Mouse (Mus musculus) intestine, embryonic 14.5 days (tissue): ENCODE results near the gene Kcnq1. TPM values are rescaled to one million over a fixed set of nuclear protein-coding genes. Genes with fewer than 3 reads are reported as not detected.

Experiments
- ATAC-seq: fragments of 200-750 bp; cut with Nextera tagmentation; replicated peaks from 2 replicates; pipeline ENCODE4 v1.8.0; 2017; ENCODE audit warnings: low read depth, moderate number of reproducible peaks, moderate TSS enrichment, moderate library complexity; ENCODE audit not compliant: low FRiP score, low TSS enrichment
- DNase-seq: peaks from one replicate; pipeline ENCODE4 v3.0.0-alpha.2; 2018; ENCODE audit warnings: low spot score
- H3K27ac ChIP-seq: fragments of 300-500 bp; sonication (generic); 2 replicates; pipeline ENCODE4 v1.5.1; 2014; ENCODE audit warnings: low read depth, mild to moderate bottlenecking, control low read depth
- H3K27me3 ChIP-seq: fragments of 300-500 bp; sonication (generic); replicated peaks from 2 replicates; pipeline ENCODE4 v1.6.1; 2014; ENCODE audit warnings: low read length, control low read depth; ENCODE audit not compliant: control insufficient read depth, insufficient read depth
- H3K36me3 ChIP-seq: fragments of 300-500 bp; sonication (generic); 2 replicates; pipeline ENCODE4 v1.6.1; 2014; ENCODE audit warnings: low read length, control low read depth; ENCODE audit not compliant: control insufficient read depth, insufficient read depth
- H3K4me1 ChIP-seq: fragments of 300-500 bp; sonication (generic); replicated peaks from 2 replicates; pipeline ENCODE4 v1.6.1; 2014; ENCODE audit warnings: low read length, control low read depth, mixed read lengths; ENCODE audit not compliant: control insufficient read depth, insufficient read depth
- H3K4me2 ChIP-seq: fragments of 300-500 bp; sonication (generic); 2 replicates; pipeline ENCODE4 v1.6.1; 2014; ENCODE audit warnings: low read length
- H3K4me3 ChIP-seq: fragments of 300-500 bp; sonication (generic); 2 replicates; pipeline ENCODE4 v1.5.1; 2014; ENCODE audit warnings: low read depth, low read length, control low read depth, mixed read lengths
- H3K9ac ChIP-seq: fragments of 300-500 bp; sonication (generic); 2 replicates; pipeline ENCODE4 v1.6.1; 2014; ENCODE audit warnings: mild to moderate bottlenecking, low read length
- H3K9me3 ChIP-seq: fragments of 300-500 bp; sonication (generic); 2 replicates; pipeline ENCODE4 v1.6.1; 2016; ENCODE audit warnings: low read length, control low read depth; ENCODE audit not compliant: control insufficient read depth
- WGBS: fragments of 180-500 bp; shearing (Covaris S2); extraction: QIAGEN DNeasy Blood & Tissue Kit; methylation state at CpG from one replicate; pipeline ENCODE4 v1.1.7; 2014; 5-methylcytosine and 5-hydroxymethylcytosine counted together
- polyA plus RNA-seq: library from polyadenylated mRNA; unstranded; fragments of >200 nt; fragmentation: Nextera tagmentation; extraction: Ambion mirVana; gene quantifications from 2 replicates; pipeline ENCODE4 v1.2.1, GENCODE M21; 2014

Gene Kcnq1
- polyA plus RNA-seq, 1 experiment from 2014 or later, result 5.3 TPM

DNA sequence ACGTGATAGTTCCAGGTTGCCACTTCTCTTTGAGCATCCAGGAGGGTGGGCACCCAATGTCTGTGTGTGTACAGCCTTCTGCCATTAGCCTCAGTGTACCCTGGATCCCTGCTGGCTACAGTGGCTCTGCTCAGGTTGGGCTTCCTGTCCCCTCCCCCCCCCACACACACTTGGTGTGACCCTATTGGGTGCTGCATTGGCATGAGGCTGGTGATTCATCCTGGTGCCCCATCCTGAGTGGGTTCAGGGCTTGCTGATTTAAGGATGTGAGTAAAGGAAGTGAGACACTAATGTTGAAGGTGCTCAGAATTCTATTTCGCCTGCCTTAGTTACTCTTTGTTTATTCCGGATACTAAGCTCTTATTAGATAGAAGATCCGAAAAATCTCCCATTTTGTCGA lies 26.7 kb downstream of the Kcnq1 start:
- no peaks in the 10 kb centered on the region for H3K9me3 ChIP-seq
- H3K27me3 ChIP-seq, result no peaks in the 10 kb centered on the region
- H3K4me1 ChIP-seq, result no peaks in the 10 kb centered on the region
- ATAC-seq (no peak), DNase-seq (no peak)
- no peak overlapping the region for H3K27ac ChIP-seq
- 80% methylated on average over 5 of the region's 5 CpGs for WGBS
- no peak overlapping the region for H3K4me2 ChIP-seq
- no peaks in the 10 kb centered on the region for H3K36me3 ChIP-seq
- H3K4me3 ChIP-seq, result no peak overlapping the region
- H3K9ac ChIP-seq, result no peak overlapping the region

DNA sequence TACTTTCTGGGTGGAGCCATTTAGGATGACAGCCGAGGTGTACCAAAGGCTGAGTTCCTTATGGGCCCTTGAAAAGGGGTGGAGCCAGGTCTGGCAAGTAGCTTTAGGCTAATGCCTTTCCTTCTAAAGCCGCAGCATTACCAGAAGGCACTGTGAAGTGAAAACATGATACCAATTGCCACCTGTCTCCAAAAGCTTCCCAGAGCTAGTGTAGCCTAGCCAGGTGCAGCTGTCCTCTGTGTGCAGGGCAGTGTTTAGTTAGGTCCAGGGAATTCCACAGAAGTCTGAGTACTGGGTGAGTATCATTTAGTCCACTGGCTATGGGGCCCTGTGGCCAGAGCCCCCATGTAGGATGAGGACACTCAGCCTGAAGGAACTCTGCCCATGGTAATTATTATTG lies 30.0 kb downstream of the Kcnq1 start:
- 71% methylated on average over 2 of the region's 2 CpGs for WGBS
- ATAC-seq, result no peak
- H3K9ac ChIP-seq, result no peak overlapping the region

DNA sequence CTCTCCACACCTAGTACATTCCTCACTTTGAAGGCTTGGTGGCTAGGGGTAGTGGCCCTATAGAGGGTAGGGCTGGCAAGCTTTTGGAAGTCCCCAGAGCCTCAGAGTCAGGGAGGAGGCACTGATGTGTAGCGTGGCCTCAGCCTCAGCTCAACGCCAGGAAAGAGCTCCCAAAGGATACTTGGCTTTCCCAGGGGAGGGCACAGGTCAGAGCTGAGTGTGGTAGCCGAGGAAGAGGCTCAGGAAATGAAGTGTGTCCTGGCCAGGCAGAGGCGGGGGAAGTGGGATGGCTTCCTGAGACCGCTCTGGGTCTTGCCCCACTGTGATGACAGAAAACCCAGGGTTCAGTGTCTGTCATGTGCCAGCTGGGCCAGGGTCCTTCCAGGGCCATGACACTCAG lies 30.4 kb downstream of the Kcnq1 start:
- Histone ChIP-seq H3K27me3 (no peaks in the 10 kb centered on the region), H3K36me3 (no peaks in the 10 kb centered on the region), H3K9me3 (no peaks in the 10 kb centered on the region), H3K4me1 (no peaks in the 10 kb centered on the region), H3K4me2 (no peak overlapping the region), H3K9ac (no peak overlapping the region), H3K27ac (no peak overlapping the region), H3K4me3 (no peak overlapping the region)
- ATAC-seq, result no peak
- 58% methylated on average over 5 of the region's 5 CpGs for WGBS
- DNase-seq, result no peak

More for the DNA sequence above, 30.0 kb downstream of the Kcnq1 start:
- DNase-seq, result no peak
- H3K36me3 ChIP-seq, result no peaks in the 10 kb centered on the region
- no peak overlapping the region for H3K4me2 ChIP-seq
- no peak overlapping the region for H3K4me3 ChIP-seq
- no peaks in the 10 kb centered on the region for H3K9me3 ChIP-seq
- H3K27me3 ChIP-seq, result no peaks in the 10 kb centered on the region
- H3K4me1 ChIP-seq, result no peaks in the 10 kb centered on the region
- H3K27ac ChIP-seq, result no peak overlapping the region

DNA sequence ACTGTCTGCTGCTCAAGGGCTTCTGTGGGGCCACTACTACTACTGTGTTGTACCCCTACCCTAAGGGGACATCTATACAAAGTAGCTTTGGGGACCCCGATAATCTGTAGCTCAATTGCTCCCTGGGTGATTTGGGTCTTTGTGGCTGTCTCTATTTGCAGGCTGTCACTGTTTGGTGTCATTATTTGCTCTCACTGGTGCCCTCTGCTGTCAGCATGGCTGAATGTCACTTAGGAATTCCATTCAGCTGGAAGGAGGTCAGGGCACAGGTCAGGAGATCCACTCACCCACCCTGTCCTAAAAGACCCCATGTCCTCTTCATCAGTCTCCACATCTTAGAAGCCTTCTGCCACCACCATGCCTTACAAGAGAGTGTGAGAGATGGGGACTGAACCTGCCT lies 32.6 kb downstream of the Kcnq1 start:
- DNase-seq (peak; percentile 84), ATAC-seq (no peak)
- H3K36me3 ChIP-seq, result no peaks in the 10 kb centered on the region
- H3K4me2 ChIP-seq, result no peak overlapping the region
- H3K4me3 ChIP-seq, result no peak overlapping the region
- H3K4me1 ChIP-seq, result no peaks in the 10 kb centered on the region
- 26% methylated on average over 1 of the region's 1 CpGs for WGBS
- H3K9ac ChIP-seq, result no peak overlapping the region
- H3K9me3 ChIP-seq, result no peaks in the 10 kb centered on the region
- H3K27me3 ChIP-seq, result no peaks in the 10 kb centered on the region
- H3K27ac ChIP-seq, result no peak overlapping the region

DNA sequence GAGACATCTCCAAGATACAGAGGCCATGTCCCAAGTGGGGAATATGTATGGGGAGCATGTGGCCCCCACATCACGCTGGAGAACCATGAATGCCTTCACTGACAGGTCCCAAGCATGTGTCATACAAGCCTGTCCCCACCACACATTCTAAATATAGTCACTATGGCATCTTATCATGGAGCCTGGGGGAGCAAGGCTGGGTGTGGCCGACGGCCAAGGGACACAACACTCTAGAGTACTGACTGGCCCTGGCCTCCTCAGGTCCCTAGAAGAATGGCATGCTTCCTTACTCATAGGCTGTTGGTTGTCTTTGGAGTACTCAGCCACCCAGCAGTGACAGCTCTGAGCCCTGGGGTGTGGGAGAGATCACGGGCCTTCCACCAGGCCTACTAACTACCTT lies 33.8 kb downstream of the Kcnq1 start:
- Histone ChIP-seq H3K4me1 (no peaks in the 10 kb centered on the region), H3K4me2 (no peak overlapping the region), H3K36me3 (no peaks in the 10 kb centered on the region), H3K9ac (no peak overlapping the region), H3K4me3 (no peak overlapping the region), H3K27ac (no peak overlapping the region), H3K9me3 (no peaks in the 10 kb centered on the region), H3K27me3 (no peaks in the 10 kb centered on the region)
- no peak for ATAC-seq
- no peak for DNase-seq
- 80% methylated on average over 4 of the region's 4 CpGs for WGBS

DNA sequence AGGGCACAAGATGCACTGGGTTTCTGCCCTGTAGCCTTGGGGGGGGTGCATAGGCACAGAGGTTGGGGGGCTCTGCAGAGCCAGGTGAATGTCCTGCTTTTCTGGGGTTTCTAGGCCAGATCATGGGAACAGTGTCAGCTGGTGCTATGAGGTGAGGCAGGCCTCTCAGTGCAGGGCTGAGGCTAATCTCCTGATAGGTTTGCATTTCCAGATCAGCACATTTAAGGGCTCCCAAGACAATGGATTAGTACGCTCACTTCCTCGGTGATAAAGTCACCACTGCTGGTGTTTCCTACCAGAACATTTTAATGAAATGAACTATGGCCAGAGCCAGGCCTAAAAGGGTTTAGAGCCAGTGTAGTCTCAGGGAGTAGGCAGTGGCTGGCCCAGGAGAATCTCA lies 36.5 kb downstream of the Kcnq1 start:
- H3K4me3 ChIP-seq, result no peak overlapping the region
- no peak overlapping the region for H3K9ac ChIP-seq
- ATAC-seq (no peak), DNase-seq (no peak)
- WGBS, result 90% methylated on average over 2 of the region's 2 CpGs
- H3K27ac ChIP-seq, result no peak overlapping the region
- H3K36me3 ChIP-seq, result no peaks in the 10 kb centered on the region
- no peaks in the 10 kb centered on the region for H3K4me1 ChIP-seq
- no peaks in the 10 kb centered on the region for H3K9me3 ChIP-seq
- H3K27me3 ChIP-seq, result no peaks in the 10 kb centered on the region
- H3K4me2 ChIP-seq, result no peak overlapping the region

DNA sequence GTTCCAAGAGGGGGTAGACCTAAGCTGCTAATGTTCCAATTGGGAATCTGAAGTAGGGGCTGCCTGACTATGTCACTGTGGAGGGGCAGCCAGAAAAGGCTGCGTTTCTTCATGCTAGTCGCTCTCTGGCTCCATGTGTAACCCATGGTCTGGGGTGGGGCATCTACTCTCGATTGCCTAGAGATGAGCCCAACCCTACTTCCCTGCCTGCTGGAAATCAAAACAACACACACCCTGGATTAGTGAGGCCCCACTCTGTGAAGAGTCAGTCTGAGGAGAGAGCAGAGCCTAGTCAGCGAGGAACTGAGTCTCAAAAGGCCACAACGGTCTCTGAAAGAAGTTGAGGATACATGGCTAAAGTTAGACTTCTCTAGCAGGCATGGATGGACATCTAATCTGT lies 40.9 kb downstream of the Kcnq1 start:
- no peak for ATAC-seq

DNA sequence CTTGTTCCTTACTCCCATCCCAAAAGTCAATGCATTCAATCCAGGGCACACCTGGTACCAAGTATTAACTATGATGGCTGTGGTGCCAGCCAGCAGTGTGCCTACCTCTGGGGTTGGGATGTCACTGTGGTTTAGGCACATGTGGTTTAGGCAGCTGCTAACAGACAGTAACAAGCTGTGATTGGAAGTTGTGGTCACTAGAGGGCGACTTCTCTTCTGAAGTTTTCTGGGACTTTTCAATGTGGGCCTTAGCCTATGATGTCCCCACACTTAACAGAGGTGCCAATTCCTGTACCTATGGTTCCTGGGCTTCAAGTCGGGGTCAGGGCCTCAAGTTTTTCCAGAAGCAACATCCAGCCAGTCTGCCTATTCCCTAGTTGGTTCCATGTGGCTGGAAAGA lies 45.0 kb downstream of the Kcnq1 start:
- Histone ChIP-seq H3K4me1 (peaks cover 17% of the 10 kb centered on the region), H3K27ac (no peak overlapping the region), H3K9ac (no peak overlapping the region), H3K27me3 (no peaks in the 10 kb centered on the region), H3K4me2 (no peak overlapping the region), H3K9me3 (no peaks in the 10 kb centered on the region), H3K4me3 (no peak overlapping the region), H3K36me3 (no peaks in the 10 kb centered on the region)
- 15% methylated on average over 2 of the region's 2 CpGs for WGBS
- ATAC-seq (no peak), DNase-seq (peak; percentile 73)

More for the DNA sequence above, 40.9 kb downstream of the Kcnq1 start:
- WGBS, result 78% methylated on average over 5 of the region's 5 CpGs
- Histone ChIP-seq H3K4me3 (no peak overlapping the region), H3K27ac (no peak overlapping the region), H3K9ac (no peak overlapping the region), H3K4me2 (no peak overlapping the region), H3K27me3 (no peaks in the 10 kb centered on the region), H3K4me1 (no peaks in the 10 kb centered on the region), H3K36me3 (no peaks in the 10 kb centered on the region), H3K9me3 (no peaks in the 10 kb centered on the region)
- no peak for DNase-seq

DNA sequence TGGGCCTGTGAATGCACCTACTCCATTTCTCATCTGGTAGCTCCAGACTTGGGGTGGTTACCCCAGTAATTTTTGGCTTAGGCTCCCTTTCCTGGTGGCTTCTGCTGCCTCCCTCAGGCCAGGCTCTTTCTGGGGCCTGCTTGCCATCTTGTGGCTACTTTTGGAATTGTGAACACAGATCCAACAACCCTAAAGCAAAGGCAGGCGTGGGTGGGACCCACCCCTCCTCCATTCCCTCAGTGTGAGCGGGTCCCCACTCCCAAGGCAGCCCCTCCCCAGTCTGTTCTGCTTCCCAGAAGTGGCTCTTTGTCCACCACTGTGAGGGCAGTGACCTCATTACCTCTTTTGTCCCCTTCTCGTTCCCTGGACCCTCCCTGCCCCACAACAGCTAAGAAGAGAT lies 46.2 kb downstream of the Kcnq1 start:
- WGBS, result 35% methylated on average over 3 of the region's 3 CpGs
- no peak for ATAC-seq
- H3K4me3 ChIP-seq, result no peak overlapping the region
- H3K27ac ChIP-seq, result no peak overlapping the region
- no peak for DNase-seq
- H3K9me3 ChIP-seq, result no peaks in the 10 kb centered on the region
- H3K4me1 ChIP-seq, result peaks cover 17% of the 10 kb centered on the region
- no peak overlapping the region for H3K9ac ChIP-seq
- H3K27me3 ChIP-seq, result no peaks in the 10 kb centered on the region
- no peak overlapping the region for H3K4me2 ChIP-seq
- H3K36me3 ChIP-seq, result no peaks in the 10 kb centered on the region
